Comparison of ENCODE assay signal across 7 mouse cellular contexts in the genomic region with DNA sequence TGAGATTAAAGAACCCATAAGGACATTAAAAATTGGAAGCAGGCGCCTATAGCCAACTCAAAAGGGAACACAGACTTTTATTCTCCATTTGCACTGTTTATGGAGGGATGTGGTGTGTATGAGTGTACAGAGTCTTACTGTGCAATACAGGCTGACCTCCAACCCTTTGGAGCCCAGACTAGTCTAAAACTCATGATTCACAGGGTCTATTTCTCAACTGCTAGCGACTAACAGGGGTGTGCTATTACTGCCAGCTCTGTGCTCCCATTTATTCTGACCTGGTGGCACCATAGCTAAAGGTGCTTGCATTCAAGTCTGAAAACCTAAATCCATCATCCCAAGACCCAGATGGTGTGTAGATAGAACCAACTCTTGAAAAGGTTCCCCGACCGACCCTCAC. TPM values are rescaled to one million over a fixed set of nuclear protein-coding genes. Genes with fewer than 3 reads are reported as not detected.
A peak's percentile ranks its signal among the peaks of the same experiment; 100 is the strongest.
DNase-seq lines count a peak whose midpoint lies in the region; ATAC-seq lines count a peak whose summit lies in the region.

No protein-coding gene starts in this region.

- peak overlapping the region; percentile 83 for H3K4me3 ChIP-seq in embryonic facial prominence, embryonic 12.5 days
- H3K4me3 ChIP-seq in hindbrain, embryonic 13.5 days, result peak overlapping the region; percentile 84
- peak overlapping the region; percentile 79 for H3K4me3 ChIP-seq in midbrain, embryonic 16.5 days (ENCODE audit: low read depth, low read length)

- 0 out of 2 replicates have a peak overlapping the region, but pooled peaks have one; percentile 12 for H3K9ac ChIP-seq in embryonic facial prominence, embryonic 12.5 days
- peak overlapping the region; percentile 60 for H3K9ac ChIP-seq in hindbrain, embryonic 13.5 days
- H3K9ac ChIP-seq in midbrain, embryonic 16.5 days (ENCODE audit: low read depth, low read length), result peak overlapping the region; percentile 99

- H3K9me3 ChIP-seq in embryonic facial prominence, embryonic 12.5 days, result no peaks in the 10 kb centered on the region
- no peaks in the 10 kb centered on the region for H3K9me3 ChIP-seq in hindbrain, embryonic 13.5 days
- no peaks in the 10 kb centered on the region for H3K9me3 ChIP-seq in midbrain, embryonic 16.5 days (replicated peaks; ENCODE audit: control insufficient read depth, low read length, poor library complexity, severe bottlenecking)

- H3K4me1 ChIP-seq in embryonic facial prominence, embryonic 12.5 days, result no peaks in the 10 kb centered on the region
- H3K4me1 ChIP-seq in hindbrain, embryonic 13.5 days (replicated peaks), result peaks cover 7% of the 10 kb centered on the region
- peaks cover 3% of the 10 kb centered on the region for H3K4me1 ChIP-seq in midbrain, embryonic 16.5 days (ENCODE audit: control insufficient read depth, insufficient read depth, low read length)

- peak overlapping the region; percentile 99 for H3K27ac ChIP-seq in embryonic facial prominence, embryonic 12.5 days
- H3K27ac ChIP-seq in hindbrain, embryonic 13.5 days, result peak overlapping the region; percentile 99
- H3K27ac ChIP-seq in midbrain, embryonic 16.5 days (ENCODE audit: low read length), result peak overlapping the region; percentile 100

- H3K4me2 ChIP-seq in embryonic facial prominence, embryonic 12.5 days (replicated peaks), result peak overlapping the region; percentile 66
- peak overlapping the region; percentile 65 for H3K4me2 ChIP-seq in hindbrain, embryonic 13.5 days
- H3K4me2 ChIP-seq in midbrain, embryonic 16.5 days (ENCODE audit: low read length), result peak overlapping the region; percentile 60

- peaks cover under 1% of the 10 kb centered on the region; the same call in 1 of the 2 replicates for H3K36me3 ChIP-seq in embryonic facial prominence, embryonic 12.5 days
- peaks cover under 1% of the 10 kb centered on the region; the same call in 1 of the 2 replicates for H3K36me3 ChIP-seq in hindbrain, embryonic 13.5 days
- H3K36me3 ChIP-seq in midbrain, embryonic 16.5 days (ENCODE audit: control insufficient read depth, insufficient read depth, low read length), result peaks cover under 1% of the 10 kb centered on the region; the same call in 1 of the 2 replicates

- intact Hi-C loops in left cerebral cortex, postnatal 36 days (cut with DNase I), result loop anchor here (2.0 kb wide), 1 partner anchor 207 kb away; no protein-coding TSS in a partner anchor

- H3K27me3 ChIP-seq in embryonic facial prominence, embryonic 12.5 days, result no peaks in the 10 kb centered on the region
- H3K27me3 ChIP-seq in hindbrain, embryonic 13.5 days, result no peaks in the 10 kb centered on the region
- H3K27me3 ChIP-seq in midbrain, embryonic 16.5 days (ENCODE audit: control insufficient read depth, insufficient read depth, low read depth, low read length), result no peaks in the 10 kb centered on the region

- peak; percentile 4 for DNase-seq in left cerebral cortex, postnatal 36 days (ENCODE audit: low spot score in 2 of 2)
- DNase-seq in left cerebral cortex, adult 9 months (ENCODE audit: low spot score in 2 of 2), result no peak
- no peak for DNase-seq in testis, postnatal 14 days (ENCODE audit: low spot score)
- no peak for DNase-seq in natural killer cell, adult 2 months (ENCODE audit: low spot score in 2 of 2)

- ATAC-seq in embryonic facial prominence, embryonic 12.5 days (ENCODE audit: insufficient number of reproducible peaks, insufficient read depth, low FRiP score, low TSS enrichment), result no peak
- no peak for ATAC-seq in hindbrain, embryonic 13.5 days (ENCODE audit: low FRiP score)
- ATAC-seq in midbrain, embryonic 16.5 days, result peak; percentile 4; the same call in 1 of the 2 replicates

- 70% methylated on average over 4 of the region's 4 CpGs for WGBS in embryonic facial prominence, embryonic 12.5 days
- 56% methylated on average over 4 of the region's 4 CpGs for WGBS in hindbrain, embryonic 13.5 days
- 62% methylated on average over 4 of the region's 4 CpGs for WGBS in midbrain, embryonic 16.5 days

RNA-seq across cellular contexts. Expression of gene Marcks, which starts 2.9 kb away (rescaled TPM):
- 100 to 1,000 TPM; 164 to 165 TPM for total RNA-seq in left cerebral cortex, postnatal 36 days (2021)
- 249 and 271 TPM in 2 replicates for polyA plus RNA-seq in embryonic facial prominence, embryonic 12.5 days (2016; fragmentation: Nextera tagmentation; extraction: Ambion mirVana)
- 254 and 257 TPM in 2 replicates for polyA plus RNA-seq in hindbrain, embryonic 13.5 days (2015; fragmentation: Nextera tagmentation; extraction: Ambion mirVana)
- 187 and 196 TPM in 2 replicates for polyA plus RNA-seq in midbrain, embryonic 16.5 days (2015; fragmentation: Nextera tagmentation; extraction: Ambion mirVana)

Comparison
In these comparisons a context has a peak if more than half of its experiments do, and no peak if none do; other contexts are left out.
1. DNase-seq: peak in left cerebral cortex, postnatal 36 days (2 of 2); none in left cerebral cortex, adult 9 months (0 of 2), testis, postnatal 14 days (single experiment) and natural killer cell, adult 2 months (0 of 2).
2. H3K9ac ChIP-seq: peak in every context shown above with its lines; median percentile 99 in midbrain, embryonic 16.5 days; 60 in hindbrain, embryonic 13.5 days; 12 in embryonic facial prominence, embryonic 12.5 days.
3. Peak in every context shown above with its lines, with median percentiles within 50 percentile points of each other: H3K27ac ChIP-seq, H3K4me2 ChIP-seq and H3K4me3 ChIP-seq.